Mouse (Mus musculus) hindbrain, embryonic 16.5 days (tissue): Measurements from ENCODE around the gene Clrn3. TPM values are rescaled to one million over a fixed set of nuclear protein-coding genes. Genes with fewer than 3 reads are reported as not detected.

Experiments
- ATAC-seq: fragments of 200-750 bp; cut with Nextera tagmentation; 2 replicates; pipeline ENCODE4 v1.8.0; 2017; ENCODE audit warnings: moderate TSS enrichment, moderate library complexity
- H3K27ac ChIP-seq: fragments of 300-500 bp; sonication (generic); 2 replicates; pipeline ENCODE4 v1.5.1; 2014; ENCODE audit warnings: low read depth, mild to moderate bottlenecking, control low read depth, low read length, moderate library complexity
- H3K27me3 ChIP-seq: fragments of 300-500 bp; sonication (generic); replicated peaks from 2 replicates; pipeline ENCODE4 v1.6.1; 2014; ENCODE audit warnings: low read length; ENCODE audit not compliant: control insufficient read depth, insufficient read depth
- H3K36me3 ChIP-seq: fragments of 300-500 bp; sonication (generic); 2 replicates; pipeline ENCODE4 v1.6.1; 2014; ENCODE audit warnings: mild to moderate bottlenecking, low read length, moderate library complexity, mixed read lengths; ENCODE audit not compliant: control insufficient read depth, insufficient read depth
- H3K4me1 ChIP-seq: fragments of 300-500 bp; sonication (generic); 2 replicates; pipeline ENCODE4 v1.6.1; 2014; ENCODE audit warnings: low read depth, low read length; ENCODE audit not compliant: control insufficient read depth, insufficient read depth
- H3K4me2 ChIP-seq: fragments of 300-500 bp; sonication (generic); 2 replicates; pipeline ENCODE4 v1.6.1; 2014; ENCODE audit warnings: mild to moderate bottlenecking, low read length, control low read depth, moderate library complexity
- H3K4me3 ChIP-seq: fragments of 300-500 bp; sonication (generic); 2 replicates; pipeline ENCODE4 v1.5.1; 2014; ENCODE audit warnings: mild to moderate bottlenecking, low read length, control low read depth, moderate library complexity
- H3K9ac ChIP-seq: fragments of 300-500 bp; sonication (generic); 2 replicates; pipeline ENCODE4 v1.6.1; 2014; ENCODE audit warnings: low read depth, mild to moderate bottlenecking, control low read depth, low read length, moderate library complexity
- H3K9me3 ChIP-seq: fragments of 300-500 bp; sonication (generic); 2 replicates; pipeline ENCODE4 v1.6.1; 2014; ENCODE audit warnings: mild to moderate bottlenecking, low read length, moderate library complexity; ENCODE audit not compliant: control insufficient read depth
- WGBS: fragments of 180-500 bp; shearing (Covaris S2); extraction: QIAGEN DNeasy Blood & Tissue Kit; methylation state at CpG from one replicate; pipeline ENCODE4 v1.1.7; 2014; 5-methylcytosine and 5-hydroxymethylcytosine counted together
- microRNA counts: library from miRNA; unstranded; fragments of <30 nt; microRNA quantifications from one replicate; lab custom pipeline; 2016
- microRNA-seq: library from miRNA; unstranded; fragments of <30 nt; microRNA quantifications from one replicate; pipeline ENCODE4, GENCODE M21; 2017
- polyA plus RNA-seq: library from polyadenylated mRNA; unstranded; fragments of >200 nt; fragmentation: Nextera tagmentation; extraction: Ambion mirVana; gene quantifications from 2 replicates; pipeline ENCODE4 v1.2.1, GENCODE M21; 2015

Clrn3 gene
- polyA plus RNA-seq, 1 experiment from 2014 or later = not detected

GRCm38 (mm10) chr7:135470319-135470718 lies 58.1 kb downstream of the Clrn3 start:
- 83% methylated on average over 5 of the region's 5 CpGs for WGBS
- Histone ChIP-seq H3K9ac (no peak overlapping the region), H3K4me3 (no peak overlapping the region), H3K4me1 (peaks cover 2% of the 10 kb centered on the region; the same call in 1 of the 2 replicates), H3K9me3 (no peaks in the 10 kb centered on the region), H3K27me3 (no peaks in the 10 kb centered on the region), H3K36me3 (no peaks in the 10 kb centered on the region), H3K27ac (no peak overlapping the region), H3K4me2 (no peak overlapping the region)
- no peak for ATAC-seq

GRCm38 (mm10) chr7:135468631-135469030 lies 59.8 kb downstream of the Clrn3 start:
- Histone ChIP-seq H3K9ac (no peak overlapping the region), H3K36me3 (no peaks in the 10 kb centered on the region), H3K9me3 (no peaks in the 10 kb centered on the region), H3K4me1 (peaks cover 4% of the 10 kb centered on the region; the same call in 1 of the 2 replicates), H3K27ac (no peak overlapping the region), H3K4me2 (no peak overlapping the region), H3K4me3 (no peak overlapping the region), H3K27me3 (no peaks in the 10 kb centered on the region)
- ATAC-seq = no peak
- 51% methylated on average over 7 of the region's 7 CpGs for WGBS

GRCm38 (mm10) chr7:135465293-135465692 lies 63.2 kb downstream of the Clrn3 start:
- WGBS = 10% methylated on average over 12 of the region's 12 CpGs
- H3K9ac ChIP-seq = peak overlapping the region; percentile 32; the same call in 1 of the 2 replicates
- no peak overlapping the region for H3K4me3 ChIP-seq
- H3K9me3 ChIP-seq = no peaks in the 10 kb centered on the region
- H3K27me3 ChIP-seq = no peaks in the 10 kb centered on the region
- ATAC-seq = peak; percentile 76
- H3K27ac ChIP-seq = peak overlapping the region; percentile 45; the same call in 1 of the 2 replicates
- H3K4me2 ChIP-seq = peak overlapping the region; percentile 47
- H3K4me1 ChIP-seq = peaks cover 4% of the 10 kb centered on the region; the same call in 1 of the 2 replicates
- no peaks in the 10 kb centered on the region for H3K36me3 ChIP-seq

- ATAC-seq = peak; percentile 63; the same call in 1 of the 2 replicates
- no peaks in the 10 kb centered on the region for H3K36me3 ChIP-seq
- WGBS = 35% methylated on average over 3 of the region's 3 CpGs
- no peak overlapping the region for H3K4me3 ChIP-seq
- peaks cover 4% of the 10 kb centered on the region; the same call in 1 of the 2 replicates for H3K4me1 ChIP-seq
- H3K9ac ChIP-seq = no peak overlapping the region
- no peaks in the 10 kb centered on the region for H3K9me3 ChIP-seq
- H3K27ac ChIP-seq = peak overlapping the region; percentile 45; the same call in 1 of the 2 replicates
- no peaks in the 10 kb centered on the region for H3K27me3 ChIP-seq
- H3K4me2 ChIP-seq = no peak overlapping the region; the same call in 1 of the 2 replicates
Measured at GRCm38 (mm10) chr7:135464689-135465259, 63.7 kb downstream of the Clrn3 start.

MicroRNAs encoded within 50 kb of the gene (microRNA counts, 519-probe panel; counts per million panel counts)
- microRNA mmu-miR-1962 (lab: Ali Mortazavi, UCI) = 2,192 counts per million, percentile 43 among the panel's probes with 10 or more counts

Small RNAs within 50 kb of the gene (microRNA-seq; reads per million reads assigned to microRNA genes)
- not detected for gene Mir1962

Other genes with a start within 250 kb of the Clrn3 start
- 0.09 TPM in 1 of 2 replicates, not detected in the other for gene Foxi2, start 118.3 kb downstream of the Clrn3 start, polyA plus RNA-seq
- 6.9 and 8.1 TPM in 2 replicates for gene Ptpre, start 8.8 kb upstream of the Clrn3 start, polyA plus RNA-seq
- 5.6 and 6.4 TPM in 2 replicates for gene Mki67, start 187.7 kb upstream of the Clrn3 start, polyA plus RNA-seq